Mouse (Mus musculus): ENCODE results near the gene Iqch. TPM values are rescaled to one million over a fixed set of nuclear protein-coding genes. Genes with fewer than 3 reads are reported as not detected.
"Not testable (repeated sequence)": the region's sequence is repeated elsewhere in the genome, so short reads cannot be mapped to it uniquely, and the experiment has no call there.

The Iqch gene
- polyA plus RNA-seq, 1 experiment from 2014 or later, result 0.04 TPM

DNA sequence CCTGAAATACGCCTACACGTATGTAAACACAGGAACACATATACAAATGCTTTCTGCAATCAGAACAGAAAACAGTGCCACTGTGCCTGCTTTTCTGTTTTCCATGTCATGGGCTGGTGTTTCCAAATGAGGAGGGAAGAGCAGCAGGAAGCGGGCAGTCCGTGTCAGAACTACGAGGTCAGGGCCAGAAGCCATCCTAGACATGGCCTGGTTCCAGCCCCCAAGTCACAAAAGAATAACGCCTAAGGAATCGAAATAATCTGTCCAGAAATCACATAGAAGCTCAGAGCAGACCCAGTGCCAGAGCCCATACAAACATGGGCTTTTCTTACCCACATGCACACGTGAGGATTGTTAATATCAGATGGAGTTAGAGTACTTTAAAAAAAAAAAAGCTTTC lies 45.4 kb downstream of the Iqch start:
- no peaks in the 10 kb centered on the region for H3K27me3 ChIP-seq
- H3K36me3 ChIP-seq, result no peaks in the 10 kb centered on the region
- no peak overlapping the region for H3K9ac ChIP-seq
- H3K4me1 ChIP-seq (replicated peaks), result no peaks in the 10 kb centered on the region
- ATAC-seq (replicated peaks; ENCODE audit: insufficient number of reproducible peaks, insufficient read depth, low FRiP score, low read depth), result no peak
- H3K9me3 ChIP-seq (replicated peaks), result no peaks in the 10 kb centered on the region
- no peak overlapping the region for H3K27ac ChIP-seq
- H3K4me3 ChIP-seq, result no peak overlapping the region
- H3K4me2 ChIP-seq, result no peak overlapping the region
- 72% methylated on average over 8 of the region's 8 CpGs for WGBS

- no peak overlapping the region for H3K4me3 ChIP-seq
- no peak for ATAC-seq (replicated peaks; ENCODE audit: insufficient number of reproducible peaks, insufficient read depth, low FRiP score, low read depth)
- H3K4me2 ChIP-seq, result no peak overlapping the region
- H3K36me3 ChIP-seq, result no peaks in the 10 kb centered on the region
- H3K4me1 ChIP-seq (replicated peaks), result no peaks in the 10 kb centered on the region
- no peak overlapping the region for H3K9ac ChIP-seq
- WGBS, result 74% methylated on average over 1 of the region's 1 CpGs
- H3K27ac ChIP-seq, result no peak overlapping the region
- no peaks in the 10 kb centered on the region for H3K27me3 ChIP-seq
- no peaks in the 10 kb centered on the region for H3K9me3 ChIP-seq (replicated peaks)
Observed at GRCm38 (mm10) chr9:63556316-63556715, 46.0 kb downstream of the Iqch start.

DNA sequence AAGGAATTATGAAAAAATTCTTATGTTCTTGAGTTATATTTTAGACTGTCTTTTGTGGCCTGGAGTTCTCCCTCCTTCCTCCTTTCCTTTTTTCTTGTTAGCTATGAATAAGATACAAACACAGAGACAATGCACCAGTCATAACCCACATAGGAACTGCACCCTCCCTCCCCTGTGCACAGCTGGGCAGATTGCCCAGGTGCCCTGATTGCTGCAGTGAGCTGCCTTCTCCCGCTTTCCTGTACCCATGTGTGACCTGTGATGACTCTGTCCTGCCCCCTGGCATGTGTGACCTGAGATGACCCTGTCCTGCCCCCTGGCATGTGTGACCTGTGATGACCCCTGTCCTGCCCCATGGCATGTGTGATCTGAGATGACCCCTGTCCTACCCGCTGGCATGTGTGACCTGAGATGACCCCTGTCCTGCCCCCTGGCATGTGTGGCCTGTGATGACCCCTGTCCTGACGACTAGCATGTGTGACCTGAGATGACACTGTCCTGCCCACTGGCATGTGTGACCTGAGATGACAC lies 46.8 kb downstream of the Iqch start:
- Histone ChIP-seq H3K27me3 (no peaks in the 10 kb centered on the region), H3K27ac (no peak overlapping the region), H3K4me3 (no peak overlapping the region), H3K9ac (no peak overlapping the region), H3K36me3 (no peaks in the 10 kb centered on the region), H3K9me3 (replicated peaks) (no peaks in the 10 kb centered on the region), H3K4me1 (replicated peaks) (no peaks in the 10 kb centered on the region), H3K4me2 (no peak overlapping the region)
- no peak for ATAC-seq (replicated peaks; ENCODE audit: insufficient number of reproducible peaks, insufficient read depth, low FRiP score, low read depth)
- WGBS, result 52% methylated on average over 3 of the region's 3 CpGs

GRCm38 (mm10) chr9:63553628-63554027 lies 48.7 kb downstream of the Iqch start:
- no peak for ATAC-seq (replicated peaks; ENCODE audit: insufficient number of reproducible peaks, insufficient read depth, low FRiP score, low read depth)
- peaks cover 5% of the 10 kb centered on the region; the same call in 1 of the 2 replicates for H3K4me1 ChIP-seq (replicated peaks)
- H3K4me3 ChIP-seq, result no peak overlapping the region
- peaks cover 4% of the 10 kb centered on the region; the same call in 1 of the 2 replicates for H3K27me3 ChIP-seq
- no peak overlapping the region for H3K9ac ChIP-seq
- H3K27ac ChIP-seq, result no peak overlapping the region
- no peaks in the 10 kb centered on the region for H3K36me3 ChIP-seq
- no peaks in the 10 kb centered on the region for H3K9me3 ChIP-seq (replicated peaks)
- 73% methylated on average over 3 of the region's 3 CpGs for WGBS
- no peak overlapping the region for H3K4me2 ChIP-seq

DNA sequence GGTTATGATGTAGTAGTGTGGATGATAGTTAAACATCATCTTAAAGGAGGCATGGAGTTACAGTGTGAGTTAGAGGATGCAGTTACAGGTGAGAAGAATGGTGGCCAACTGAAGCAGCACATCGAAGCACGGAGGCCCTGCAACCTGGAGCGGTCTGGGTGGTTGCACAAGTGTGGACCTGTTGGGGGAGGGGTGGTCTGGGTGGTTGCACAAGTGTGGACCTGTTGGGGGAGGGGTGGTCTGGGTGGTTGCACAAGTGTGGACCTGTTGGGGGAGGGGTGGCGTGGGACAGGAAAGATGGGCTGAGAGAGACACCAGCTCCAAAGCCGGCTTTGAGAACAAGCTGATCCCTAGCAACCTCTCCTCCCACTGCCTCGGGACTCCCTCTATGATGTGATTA lies 51.6 kb downstream of the Iqch start:
- 85% methylated on average over 6 of the region's 6 CpGs for WGBS
- H3K27me3 ChIP-seq; H3K9me3 ChIP-seq (replicated peaks); H3K9ac ChIP-seq; ATAC-seq (replicated peaks; ENCODE audit: insufficient number of reproducible peaks, insufficient read depth, low FRiP score, low read depth); H3K4me3 ChIP-seq; H3K4me1 ChIP-seq (replicated peaks); H3K27ac ChIP-seq; H3K36me3 ChIP-seq; H3K4me2 ChIP-seq: not testable (repeated sequence)

DNA sequence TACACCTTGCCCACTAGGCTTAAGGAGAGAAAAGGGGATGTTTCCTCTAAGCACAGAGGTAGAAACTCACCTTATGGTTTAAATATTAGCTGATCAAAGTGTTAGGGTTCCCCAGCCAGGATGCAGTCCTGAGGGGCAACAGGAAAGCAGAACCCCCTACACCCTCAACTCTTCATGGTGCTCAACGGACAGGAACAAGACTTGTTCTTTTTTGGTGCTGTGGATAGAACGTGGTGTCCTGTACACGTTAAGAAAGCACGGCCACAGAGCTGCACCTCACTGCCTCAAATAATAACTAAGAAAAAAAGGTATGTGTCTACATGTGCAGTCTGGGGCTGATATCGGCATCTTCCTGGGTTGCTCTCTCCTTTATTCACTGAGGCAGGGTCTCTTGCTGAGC lies 53.3 kb downstream of the Iqch start:
- Histone ChIP-seq H3K27ac (no peak overlapping the region), H3K27me3 (peaks cover 4% of the 10 kb centered on the region; the same call in 1 of the 2 replicates), H3K4me1 (replicated peaks) (peaks cover 5% of the 10 kb centered on the region; the same call in 1 of the 2 replicates), H3K9me3 (replicated peaks) (no peaks in the 10 kb centered on the region), H3K9ac (no peak overlapping the region), H3K4me2 (no peak overlapping the region), H3K4me3 (no peak overlapping the region), H3K36me3 (no peaks in the 10 kb centered on the region)
- ATAC-seq (replicated peaks; ENCODE audit: insufficient number of reproducible peaks, insufficient read depth, low FRiP score, low read depth), result no peak
- 84% methylated on average over 5 of the region's 5 CpGs for WGBS

- no peak overlapping the region for H3K9ac ChIP-seq
- no peak overlapping the region for H3K4me2 ChIP-seq
- H3K9me3 ChIP-seq (replicated peaks), result no peaks in the 10 kb centered on the region
- H3K4me1 ChIP-seq (replicated peaks), result no peaks in the 10 kb centered on the region
- H3K27ac ChIP-seq, result no peak overlapping the region
- no peaks in the 10 kb centered on the region for H3K27me3 ChIP-seq
- ATAC-seq (replicated peaks; ENCODE audit: insufficient number of reproducible peaks, insufficient read depth, low FRiP score, low read depth), result no peak
- H3K4me3 ChIP-seq, result no peak overlapping the region
- H3K36me3 ChIP-seq, result no peaks in the 10 kb centered on the region
- WGBS, result 57% methylated on average over 7 of the region's 7 CpGs
Observed at GRCm38 (mm10) chr9:63541926-63542325, 60.4 kb downstream of the Iqch start.

DNA sequence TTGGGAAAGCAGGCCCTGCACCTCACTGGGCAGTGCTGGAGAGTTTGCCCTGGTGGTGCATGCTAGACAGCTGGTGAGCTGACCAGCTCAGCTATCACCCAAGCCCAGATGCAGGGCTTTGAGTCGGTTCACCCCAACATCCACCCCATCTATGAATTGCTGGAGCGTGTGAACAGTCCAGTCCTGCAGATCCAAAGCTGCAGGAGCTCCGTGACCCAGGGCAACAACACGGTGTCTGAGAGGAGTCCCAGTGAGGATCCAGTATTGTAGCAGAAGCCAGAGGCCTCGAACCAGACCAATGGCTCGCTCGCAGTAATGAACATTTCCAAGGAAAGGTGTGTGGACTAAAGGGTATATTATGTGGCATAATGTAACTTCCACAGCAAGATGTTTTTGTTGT lies 61.0 kb downstream of the Iqch start:
- H3K9ac ChIP-seq, result no peak overlapping the region
- no peaks in the 10 kb centered on the region for H3K4me1 ChIP-seq (replicated peaks)
- no peaks in the 10 kb centered on the region for H3K36me3 ChIP-seq
- H3K4me3 ChIP-seq, result no peak overlapping the region
- no peaks in the 10 kb centered on the region for H3K27me3 ChIP-seq
- no peaks in the 10 kb centered on the region for H3K9me3 ChIP-seq (replicated peaks)
- H3K4me2 ChIP-seq, result no peak overlapping the region
- no peak for ATAC-seq (replicated peaks; ENCODE audit: insufficient number of reproducible peaks, insufficient read depth, low FRiP score, low read depth)
- no peak overlapping the region for H3K27ac ChIP-seq
- 80% methylated on average over 7 of the region's 7 CpGs for WGBS

DNA sequence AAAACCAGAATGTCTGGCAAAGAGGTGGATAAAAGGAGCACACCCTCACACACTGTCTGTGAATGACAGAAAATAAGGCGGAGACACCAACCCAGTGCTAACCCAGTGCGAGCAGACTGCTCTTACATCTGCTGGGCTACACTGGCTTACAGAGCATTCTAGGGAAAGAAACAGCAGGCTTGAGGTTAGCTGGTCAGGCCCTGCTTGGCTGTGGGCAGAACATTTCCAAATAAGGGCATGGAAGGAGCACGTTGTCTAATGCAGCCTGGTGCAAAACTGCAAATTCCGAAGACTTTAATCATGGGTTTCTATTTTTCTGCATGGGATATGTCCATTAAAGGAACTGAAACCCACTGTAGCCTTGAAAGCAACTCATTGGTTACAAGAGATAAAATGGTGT lies 64.8 kb downstream of the Iqch start:
- no peaks in the 10 kb centered on the region for H3K4me1 ChIP-seq (replicated peaks)
- 0 out of 2 replicates have a peak, but pooled peaks cover 2% of the 10 kb centered on the region for H3K27me3 ChIP-seq
- no peak for ATAC-seq (replicated peaks; ENCODE audit: insufficient number of reproducible peaks, insufficient read depth, low FRiP score, low read depth)
- H3K9me3 ChIP-seq (replicated peaks), result no peaks in the 10 kb centered on the region
- H3K9ac ChIP-seq, result no peak overlapping the region
- H3K4me3 ChIP-seq, result no peak overlapping the region
- WGBS, result 75% methylated on average over 4 of the region's 4 CpGs
- H3K4me2 ChIP-seq, result no peak overlapping the region
- H3K27ac ChIP-seq, result no peak overlapping the region
- H3K36me3 ChIP-seq, result no peaks in the 10 kb centered on the region

- H3K9ac ChIP-seq, result no peak overlapping the region
- no peak for ATAC-seq (replicated peaks; ENCODE audit: insufficient number of reproducible peaks, insufficient read depth, low FRiP score, low read depth)
- H3K36me3 ChIP-seq, result no peaks in the 10 kb centered on the region
- H3K9me3 ChIP-seq (replicated peaks), result no peaks in the 10 kb centered on the region
- 84% methylated on average over 6 of the region's 6 CpGs for WGBS
- 0 out of 2 replicates have a peak, but pooled peaks cover 2% of the 10 kb centered on the region for H3K27me3 ChIP-seq
- no peak overlapping the region for H3K27ac ChIP-seq
- no peaks in the 10 kb centered on the region for H3K4me1 ChIP-seq (replicated peaks)
- no peak overlapping the region for H3K4me3 ChIP-seq
- no peak overlapping the region for H3K4me2 ChIP-seq
Observed at GRCm38 (mm10) chr9:63535042-63535441, 67.3 kb downstream of the Iqch start.

DNA sequence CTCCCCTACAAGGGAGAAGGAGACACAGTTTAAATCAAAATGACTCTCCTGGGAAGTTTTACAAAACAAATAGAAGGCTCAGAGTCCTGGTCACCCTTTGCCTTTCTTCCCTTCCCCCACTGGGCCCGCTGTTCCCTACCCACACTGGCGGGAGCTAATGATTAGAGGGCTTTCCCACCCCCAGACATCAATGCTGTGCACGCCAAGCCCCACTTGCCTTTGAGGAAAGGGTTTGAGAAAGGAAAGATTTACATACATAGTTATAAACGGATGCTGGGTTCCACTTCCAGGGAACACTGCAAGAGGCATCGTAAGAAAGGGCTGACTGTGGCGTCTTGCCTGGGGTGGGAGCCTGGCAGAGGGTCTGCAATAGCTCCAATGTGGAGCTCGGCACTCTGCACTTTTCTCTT lies 67.9 kb downstream of the Iqch start:
- H3K27ac ChIP-seq, result no peak overlapping the region
- no peak for ATAC-seq (replicated peaks; ENCODE audit: insufficient number of reproducible peaks, insufficient read depth, low FRiP score, low read depth)
- H3K4me2 ChIP-seq, result no peak overlapping the region
- 56% methylated on average over 7 of the region's 7 CpGs for WGBS
- H3K4me1 ChIP-seq (replicated peaks), result no peaks in the 10 kb centered on the region
- H3K9ac ChIP-seq, result no peak overlapping the region
- H3K36me3 ChIP-seq, result no peaks in the 10 kb centered on the region
- H3K9me3 ChIP-seq (replicated peaks), result no peaks in the 10 kb centered on the region
- H3K4me3 ChIP-seq, result no peak overlapping the region
- 0 out of 2 replicates have a peak, but pooled peaks cover 2% of the 10 kb centered on the region for H3K27me3 ChIP-seq

DNA sequence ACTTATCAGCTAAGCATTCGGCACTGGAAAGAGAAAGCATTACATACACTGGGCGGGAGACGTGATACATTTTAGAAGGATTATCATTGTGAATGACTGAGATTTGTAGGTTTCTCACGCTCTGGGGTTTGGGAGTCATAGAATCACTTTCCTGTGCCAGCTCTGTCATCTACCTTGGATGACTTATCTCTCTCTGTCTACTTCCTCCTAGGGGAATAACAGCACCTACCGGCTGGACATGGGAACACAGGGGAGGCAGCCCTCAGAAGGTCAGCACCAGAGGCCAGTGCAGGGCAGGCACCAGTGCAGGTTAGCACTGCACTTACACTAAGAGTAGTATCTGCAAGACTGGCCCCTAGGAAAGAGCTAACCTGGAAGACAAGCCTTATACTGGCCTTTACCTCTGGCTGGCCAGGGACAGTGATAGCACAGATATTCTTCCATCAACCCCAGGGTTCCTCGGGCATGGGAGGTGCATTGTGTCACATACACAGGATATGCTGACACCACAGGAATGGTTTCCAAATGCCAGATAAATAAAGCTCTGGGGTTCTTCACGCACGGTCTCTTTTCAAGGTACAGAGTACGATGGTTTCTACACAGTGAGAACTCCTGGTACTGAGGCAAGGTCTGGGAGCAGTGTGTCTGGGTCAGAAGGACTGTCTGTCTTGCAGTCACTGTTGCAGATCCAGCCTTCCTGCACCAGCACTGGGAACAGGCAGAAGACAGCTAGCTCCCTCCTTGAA lies 69.2 kb downstream of the Iqch start:
- WGBS, result 52% methylated on average over 9 of the region's 9 CpGs
- H3K27me3 ChIP-seq, result 0 out of 2 replicates have a peak, but pooled peaks cover 2% of the 10 kb centered on the region
- no peaks in the 10 kb centered on the region for H3K4me1 ChIP-seq (replicated peaks)
- no peak overlapping the region for H3K4me2 ChIP-seq
- H3K9me3 ChIP-seq (replicated peaks), result no peaks in the 10 kb centered on the region
- H3K36me3 ChIP-seq, result no peaks in the 10 kb centered on the region
- ATAC-seq (replicated peaks; ENCODE audit: insufficient number of reproducible peaks, insufficient read depth, low FRiP score, low read depth), result no peak
- no peak overlapping the region for H3K27ac ChIP-seq
- H3K4me3 ChIP-seq, result no peak overlapping the region
- no peak overlapping the region for H3K9ac ChIP-seq

All from heart, embryonic 15.5 days (tissue).